Mouse (Mus musculus) liver, embryonic 14.5 days (tissue): ENCODE results near the gene Pgam1. TPM values are rescaled to one million over a fixed set of nuclear protein-coding genes. Genes with fewer than 3 reads are reported as not detected.

Source experiments
- ATAC-seq: fragments of 200-750 bp; cut with Nextera tagmentation; 2 replicates; pipeline ENCODE4 v1.8.0; 2017; ENCODE audit warnings: moderate number of reproducible peaks, mild to moderate bottlenecking, moderate library complexity; ENCODE audit not compliant: insufficient read depth
- DNase-seq, 3 experiments: peaks; one replicate each; pipeline ENCODE4 v3.0.0-alpha.2; 2012 to 2013; ENCODE audit warnings: low read depth in 3 of 3, low spot score in 3 of 3
- H3K27ac ChIP-seq: fragments of 300-500 bp; sonication (generic); 2 replicates; pipeline ENCODE4 v1.5.1; 2014; ENCODE audit warnings: moderate library complexity, mild to moderate bottlenecking, control low read depth, inconsistent platforms
- H3K27me3 ChIP-seq: fragments of 300-500 bp; sonication (generic); 2 replicates; pipeline ENCODE4 v1.6.1; 2014; ENCODE audit warnings: mild to moderate bottlenecking, low read length, moderate library complexity; ENCODE audit not compliant: control insufficient read depth, insufficient read depth
- H3K36me3 ChIP-seq: fragments of 300-500 bp; sonication (generic); replicated peaks from 2 replicates; pipeline ENCODE4 v1.6.1; 2014; ENCODE audit warnings: low read depth; ENCODE audit not compliant: control insufficient read depth, insufficient read depth
- H3K4me1 ChIP-seq, 2 experiments: fragments of 200-500 bp in 1 of 2; fragments of 300-500 bp in 1 of 2; sonication (generic) in 1 of 2; replicated peaks; 2 replicates each; pipeline ENCODE4 v1.6.1; 2012 to 2014; ENCODE audit warnings: antibody characterized with exemption in 1 of 2, inconsistent platforms in 1 of 2, low read length in 1 of 2; ENCODE audit not compliant: control insufficient read depth in 2 of 2, insufficient read depth in 2 of 2
- H3K4me2 ChIP-seq: fragments of 300-500 bp; sonication (generic); 2 replicates; pipeline ENCODE4 v1.6.1; 2014; ENCODE audit warnings: low read depth, mild to moderate bottlenecking, control low read depth, moderate library complexity
- H3K4me3 ChIP-seq, 2 experiments: fragments of 200-500 bp in 1 of 2; fragments of 300-500 bp in 1 of 2; sonication (generic) in 1 of 2; 2 replicates each; pipeline ENCODE4 v1.5.1; 2012 to 2014; ENCODE audit warnings: low read depth in 2 of 2, low read length in 2 of 2, mild to moderate bottlenecking in 2 of 2, control low read depth in 1 of 2, inconsistent platforms in 1 of 2, moderate library complexity in 1 of 2; ENCODE audit not compliant: insufficient read depth in 1 of 2
- H3K9ac ChIP-seq: fragments of 300-500 bp; sonication (generic); replicated peaks from 2 replicates; pipeline ENCODE4 v1.6.1; 2014; ENCODE audit warnings: mild to moderate bottlenecking, control low read depth, moderate library complexity
- H3K9me3 ChIP-seq: fragments of 300-500 bp; sonication (generic); 2 replicates; pipeline ENCODE4 v1.6.1; 2016; ENCODE audit warnings: low read length, mixed read lengths; ENCODE audit not compliant: control insufficient read depth
- CTCF ChIP-seq: IDR thresholded peaks from 2 replicates; pipeline ENCODE4 v1.5.1; 2016; ENCODE audit warnings: antibody characterized with exemption, low read depth, control low read depth
- EP300 ChIP-seq: IDR thresholded peaks from 2 replicates; pipeline ENCODE4 v1.6.1; 2016; ENCODE audit warnings: antibody characterized with exemption, low read depth
- WGBS: fragments of 180-500 bp; shearing (Covaris S2); extraction: QIAGEN DNeasy Blood & Tissue Kit; methylation state at CpG from one replicate; pipeline ENCODE4 v1.1.7; 2014; ENCODE audit not compliant: insufficient replicate concordance; 5-methylcytosine and 5-hydroxymethylcytosine counted together
- polyA plus RNA-seq, 2 experiments: library from polyadenylated mRNA; depleted of rRNA in 1 of 2; stranded (reverse) in 1 of 2; unstranded in 1 of 2; fragments of >200 nt; fragmentation: Nextera tagmentation in 1 of 2; extraction: Ambion mirVana in 1 of 2; gene quantifications; 2 replicates each; pipeline versions ENCODE4 v1.2.1 to v1.2.3; 2012 to 2014

Gene Pgam1
- polyA plus RNA-seq, 2 experiments, result 123 to 190 TPM

- DNase-seq (no peak), ATAC-seq (no peak)
- Histone ChIP-seq H3K27ac (no peak overlapping the region), H3K4me3 (no peak overlapping the region), H3K27me3 (no peaks in the 10 kb centered on the region), H3K4me2 (no peak overlapping the region), H3K9me3 (no peaks in the 10 kb centered on the region), H3K9ac (0 out of 2 replicates have a peak overlapping the region, but pooled peaks have one; percentile 16), H3K4me1 (peaks cover 23 to 40% of the 10 kb centered on the region in 2 experiments), H3K36me3 (no peaks in the 10 kb centered on the region)
- WGBS, result 19% methylated on average over 10 of the region's 10 CpGs
- TF ChIP-seq CTCF (no peak), EP300 (no peak)
Observed at GRCm38 (mm10) chr19:41902848-41903593, 8.7 kb upstream of the Pgam1 start.

- H3K4me3 ChIP-seq, result no peak overlapping the region
- H3K27me3 ChIP-seq, result no peaks in the 10 kb centered on the region
- no peak for DNase-seq
- peaks cover 23 to 35% of the 10 kb centered on the region in 2 experiments for H3K4me1 ChIP-seq
- H3K4me2 ChIP-seq, result no peak overlapping the region
- ATAC-seq, result no peak
- no peaks in the 10 kb centered on the region for H3K9me3 ChIP-seq
- 80% methylated on average over 2 of the region's 2 CpGs for whole genome bisulfite sequencing
- H3K9ac ChIP-seq, result no peak overlapping the region
- TF ChIP-seq EP300 (no peak), CTCF (no peak)
- no peak overlapping the region for H3K27ac ChIP-seq
- no peaks in the 10 kb centered on the region for H3K36me3 ChIP-seq
Observed at GRCm38 (mm10) chr19:41905246-41905645, 6.5 kb upstream of the Pgam1 start.

GRCm38 (mm10) chr19:41906311-41907078 lies 5.2 kb upstream of the Pgam1 start:
- peak overlapping the region; percentile 41 for H3K9ac ChIP-seq

GRCm38 (mm10) chr19:41907079-41907760 lies 4.5 kb upstream of the Pgam1 start:
- ATAC-seq (peak; percentile 12; the same call in 1 of the 2 replicates), DNase-seq (no peak)
- Histone ChIP-seq H3K27me3 (no peaks in the 10 kb centered on the region), H3K9me3 (no peaks in the 10 kb centered on the region), H3K27ac (peak overlapping the region; percentile 72), H3K36me3 (no peaks in the 10 kb centered on the region), H3K4me1 (peaks cover 23 to 32% of the 10 kb centered on the region in 2 experiments), H3K4me2 (peak overlapping the region; percentile 56), H3K9ac (peak overlapping the region; percentile 41), H3K4me3 (no peak overlapping the region)
- TF ChIP-seq CTCF, result no peak
- TF ChIP-seq EP300, result peak; percentile 57
- WGBS, result 28% methylated on average over 8 of the region's 8 CpGs

More at GRCm38 (mm10) chr19:41906311-41907078, 5.2 kb upstream of the Pgam1 start:
- Histone ChIP-seq H3K36me3 (no peaks in the 10 kb centered on the region), H3K4me1 (peaks cover 23 to 32% of the 10 kb centered on the region in 2 experiments), H3K4me3 (no peak overlapping the region), H3K9me3 (no peaks in the 10 kb centered on the region), H3K27ac (peak overlapping the region; percentile 72), H3K4me2 (peak overlapping the region; percentile 56), H3K27me3 (no peaks in the 10 kb centered on the region)
- ATAC-seq (peak; percentile 78), DNase-seq (peak in 2 of 3 experiments; percentile 37 to 50)
- WGBS, result 19% methylated on average over 6 of the region's 6 CpGs
- TF ChIP-seq EP300 (peak; percentile 72), CTCF (no peak)
